Mouse (Mus musculus) adrenal gland, adult 2 months (tissue): Measurements from ENCODE around the gene Acot7. TPM values are rescaled to one million over a fixed set of nuclear protein-coding genes. Genes with fewer than 3 reads are reported as not detected.

Experiments used
- DNase-seq: peaks from one replicate; pipeline ENCODE4 v3.0.0; 2021
- polyA plus RNA-seq: library from polyadenylated mRNA; depleted of rRNA; stranded (reverse); fragments of >200 nt; gene quantifications from 2 replicates; pipeline ENCODE4 v1.2.3, GENCODE M21; 2012
- total RNA-seq, 2 experiments: library from RNA; stranded (reverse); gene quantifications; 2 replicates each; pipeline ENCODE4 v1.2.3; 2021

The Acot7 gene
- total and polyA plus RNA-seq, 3 experiments, result 22.1 to 65.0 (median 43.4) TPM

- DNase-seq, result no peak
These were observed 66.9 kb downstream of the Acot7 start for GRCm38 (mm10) chr4:152244545-152245522.

DNA sequence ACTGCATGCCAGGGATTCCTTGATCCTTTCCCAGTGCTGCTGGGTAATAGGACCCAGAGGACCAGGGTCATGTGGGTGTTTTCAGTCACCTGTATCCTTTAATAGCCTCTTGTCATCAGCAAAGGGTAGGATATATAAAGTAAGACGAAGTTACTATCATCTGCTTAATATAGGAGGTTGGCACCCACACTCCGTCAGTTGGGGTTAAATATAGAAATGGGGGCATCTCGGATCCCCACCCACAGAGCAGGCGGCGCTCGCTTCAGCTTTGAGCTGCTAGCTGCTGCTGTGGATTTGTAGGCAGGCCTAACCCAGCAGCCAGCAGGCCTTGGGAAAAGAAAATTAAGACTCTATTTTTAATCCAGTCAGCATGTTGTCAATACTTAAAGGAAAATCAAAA, 68.1 kb downstream of the Acot7 start:
- no peak for DNase-seq

- no peak for DNase-seq
These were observed 69.3 kb downstream of the Acot7 start for GRCm38 (mm10) chr4:152247195-152247594.

- no peak for DNase-seq
These were observed 72.7 kb downstream of the Acot7 start for GRCm38 (mm10) chr4:152250615-152251014.

DNA sequence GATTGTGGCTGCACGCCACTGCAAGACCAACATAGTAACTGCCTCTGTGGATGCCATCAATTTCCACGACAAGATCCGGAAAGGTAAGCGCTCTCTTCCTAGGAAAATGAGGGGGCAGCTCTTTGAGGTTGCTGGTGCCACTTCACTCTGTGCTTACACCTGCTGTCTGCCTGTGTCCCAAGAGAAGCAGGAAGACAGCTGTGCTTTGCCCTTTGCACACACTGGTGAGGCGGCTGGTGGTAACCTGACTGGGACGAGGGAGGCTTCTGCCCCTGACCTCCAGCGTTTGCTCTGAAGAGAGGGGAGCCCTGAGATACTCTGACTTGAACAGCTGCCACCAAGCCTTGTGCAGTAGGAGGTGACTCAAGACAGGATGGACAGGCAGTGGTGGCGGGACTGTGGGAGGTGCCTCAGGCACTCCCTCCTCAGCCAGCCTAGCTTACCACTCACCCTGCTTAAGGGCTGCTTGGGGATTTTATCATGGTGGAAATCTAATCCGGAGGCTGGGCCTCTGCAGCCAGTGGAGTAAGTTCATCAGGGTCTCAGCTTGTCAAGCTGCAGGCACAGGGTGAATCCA, 75.3 kb downstream of the Acot7 start:
- peak; percentile 68 for DNase-seq

GRCm38 (mm10) chr4:152257070-152257469, 79.1 kb downstream of the Acot7 start:
- peak; percentile 47 for DNase-seq

- DNase-seq, result peak; percentile 69
These were observed 82.5 kb downstream of the Acot7 start for GRCm38 (mm10) chr4:152260451-152260850.

- no peak for DNase-seq
These were observed 84.3 kb downstream of the Acot7 start for GRCm38 (mm10) chr4:152262187-152262586.

GRCm38 (mm10) chr4:152263089-152263488, 85.2 kb downstream of the Acot7 start:
- no peak for DNase-seq

GRCm38 (mm10) chr4:152263512-152264176, 85.7 kb downstream of the Acot7 start:
- DNase-seq, result peak; percentile 20

DNA sequence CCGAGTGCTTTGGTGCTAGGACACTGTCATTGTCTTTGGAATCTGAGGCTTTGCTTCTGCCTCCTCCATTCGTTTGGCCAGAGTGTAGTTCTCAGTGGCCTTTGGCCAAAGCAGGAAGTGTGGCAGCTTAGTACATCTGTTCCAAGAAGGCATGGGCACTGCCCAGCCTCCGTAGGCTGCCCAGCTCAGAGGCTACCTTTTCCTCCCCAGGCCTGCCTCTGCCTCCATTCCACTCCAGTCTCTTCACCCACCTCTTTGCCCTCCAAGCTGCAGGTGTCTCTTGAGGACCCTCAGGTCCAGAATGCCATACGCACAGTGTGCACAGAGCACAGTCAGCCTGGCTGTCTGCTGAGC, 86.2 kb downstream of the Acot7 start:
- DNase-seq, result no peak

DNA sequence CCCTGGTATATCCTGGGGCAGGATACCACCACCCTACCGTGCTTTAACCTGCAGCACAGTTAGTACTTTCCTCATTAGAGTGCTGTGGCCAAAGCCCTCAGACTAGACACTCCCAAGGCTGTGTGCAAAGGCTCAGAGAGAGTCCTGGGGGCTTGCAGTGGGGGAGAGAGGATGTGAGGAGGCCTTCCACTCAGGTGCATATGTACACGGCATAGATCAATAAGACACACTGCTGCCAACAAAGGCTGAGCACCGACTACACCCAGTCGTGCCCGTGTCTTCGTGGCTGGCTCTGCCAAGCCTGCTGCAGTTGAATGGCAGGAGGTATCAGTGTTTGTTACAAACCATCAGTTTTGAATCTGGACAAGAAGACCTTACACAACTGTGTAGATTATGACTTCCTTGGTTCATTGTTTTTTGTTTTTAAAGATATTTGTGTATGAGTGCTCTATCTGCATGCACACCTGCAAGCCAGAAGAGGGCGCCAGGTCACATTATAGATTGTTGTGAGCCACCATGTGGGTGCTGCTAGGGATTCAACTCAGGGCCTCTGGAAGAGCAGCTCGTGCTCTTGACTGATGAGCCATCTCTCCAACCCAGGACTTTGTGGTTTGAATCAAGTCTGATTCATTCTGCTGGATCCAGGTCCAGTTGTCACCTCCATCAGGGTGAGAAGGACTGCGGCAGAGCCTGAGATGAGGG, 87.1 kb downstream of the Acot7 start:
- DNase-seq, result no peak

- no peak for DNase-seq
These were observed 87.9 kb downstream of the Acot7 start for GRCm38 (mm10) chr4:152265791-152266190.

DNA sequence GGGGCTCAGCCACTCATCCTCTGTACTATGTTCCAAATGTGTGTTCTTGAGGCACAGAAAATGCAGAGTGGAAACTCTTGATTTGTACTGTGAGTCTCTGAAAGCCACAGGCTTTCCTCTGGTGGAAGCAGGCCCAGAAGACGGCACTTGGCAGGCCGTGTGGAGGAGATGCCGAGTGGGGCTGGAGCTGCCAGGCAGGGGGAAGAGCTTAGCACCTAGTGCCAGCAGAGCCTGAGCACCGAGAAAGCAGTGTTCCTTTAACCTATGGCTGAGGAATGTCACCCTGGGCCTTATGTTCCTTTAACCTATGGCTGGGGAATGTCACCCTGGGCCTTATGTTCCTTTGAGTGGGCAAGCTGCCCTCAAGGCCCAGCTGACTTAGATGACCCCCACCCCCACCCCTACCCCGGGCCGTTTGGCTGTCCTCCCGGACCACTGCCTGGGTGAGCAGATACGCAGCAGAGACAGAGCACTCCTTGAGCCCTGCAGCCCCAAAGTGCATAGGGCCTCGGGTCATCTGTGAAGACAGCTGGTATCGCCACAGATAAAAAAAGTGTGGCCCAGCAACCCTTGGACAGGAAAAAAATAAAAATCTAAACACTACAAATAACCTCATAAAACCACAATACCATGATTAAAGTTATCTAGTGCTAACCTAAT, 88.4 kb downstream of the Acot7 start:
- peak; percentile 31 for DNase-seq

GRCm38 (mm10) chr4:152267748-152268369, 89.9 kb downstream of the Acot7 start:
- DNase-seq, result peak; percentile 86

- no peak for DNase-seq
These were observed 92.0 kb downstream of the Acot7 start for GRCm38 (mm10) chr4:152269967-152270366.

DNA sequence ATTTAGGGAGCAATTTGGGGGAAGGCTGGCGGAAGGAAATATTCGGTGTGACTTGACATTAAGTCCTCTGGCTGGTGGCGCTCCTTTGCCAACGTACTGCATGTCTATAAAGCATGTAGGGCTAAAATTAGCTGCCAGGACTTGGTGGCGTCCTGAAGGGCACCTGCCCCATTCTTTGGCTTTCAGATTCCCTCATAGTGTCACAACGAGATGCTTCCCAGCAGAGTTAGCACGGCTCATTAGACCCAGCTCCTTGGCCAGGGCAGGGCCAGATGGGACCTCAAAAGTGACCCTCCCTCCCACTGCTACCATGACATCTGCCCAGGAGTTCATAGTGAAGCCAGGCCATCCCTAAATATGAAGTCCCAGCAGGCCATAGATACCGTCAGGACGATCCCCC, 92.7 kb downstream of the Acot7 start:
- no peak for DNase-seq

GRCm38 (mm10) chr4:152271334-152271733, 93.4 kb downstream of the Acot7 start:
- no peak for DNase-seq

DNA sequence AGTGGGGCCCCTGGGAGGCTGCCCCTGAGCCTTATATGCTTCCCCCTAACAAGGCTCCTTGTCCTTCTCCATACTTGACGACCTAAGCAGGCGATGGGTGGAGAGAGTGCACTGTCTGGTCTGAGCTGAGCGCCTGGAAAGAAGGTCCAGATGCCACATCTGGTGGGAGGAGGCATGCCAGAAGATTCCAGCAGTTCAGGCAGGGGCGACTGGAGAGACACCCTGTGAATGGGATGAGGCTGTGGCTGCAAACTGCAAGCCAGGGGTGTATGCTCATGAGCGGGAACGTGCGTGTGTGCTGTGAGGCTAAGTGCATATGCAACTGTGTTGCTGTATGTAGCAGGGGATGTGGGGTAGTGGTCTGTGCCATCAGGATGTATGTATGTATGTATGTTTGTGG, 94.1 kb downstream of the Acot7 start:
- no peak for DNase-seq

- DNase-seq, result peak; percentile 42
These were observed 94.6 kb downstream of the Acot7 start for GRCm38 (mm10) chr4:152272449-152273049.

- no peak for DNase-seq
These were observed 95.3 kb downstream of the Acot7 start for GRCm38 (mm10) chr4:152273191-152273590.
